Mouse (Mus musculus): ENCODE results near the gene Tmem217.

The Tmem217 gene

GRCm38 (mm10) chr17:29488257-29488977 is 63.8 kb downstream of the Tmem217 start:
- DNase-seq (ENCODE audit: low read depth) = no peak

GRCm38 (mm10) chr17:29485336-29486233 is 66.6 kb downstream of the Tmem217 start:
- no peak for DNase-seq (ENCODE audit: low read depth)

- DNase-seq (ENCODE audit: low read depth) = no peak
Observed at GRCm38 (mm10) chr17:29484431-29484830, 67.8 kb downstream of the Tmem217 start.

- no peak for DNase-seq (ENCODE audit: low read depth)
Observed at GRCm38 (mm10) chr17:29483282-29483681, 68.9 kb downstream of the Tmem217 start.

GRCm38 (mm10) chr17:29482632-29483031 is 69.6 kb downstream of the Tmem217 start:
- DNase-seq (ENCODE audit: low read depth) = no peak

- no peak for DNase-seq (ENCODE audit: low read depth)
Observed at GRCm38 (mm10) chr17:29480256-29480655, 71.9 kb downstream of the Tmem217 start.

GRCm38 (mm10) chr17:29478271-29478670 is 73.9 kb downstream of the Tmem217 start:
- DNase-seq (ENCODE audit: low read depth) = no peak

- no peak for DNase-seq (ENCODE audit: low read depth)
Observed at GRCm38 (mm10) chr17:29477357-29477756, 74.8 kb downstream of the Tmem217 start.

- DNase-seq (ENCODE audit: low read depth) = no peak
Observed at GRCm38 (mm10) chr17:29476461-29476860, 75.7 kb downstream of the Tmem217 start.

Data from c-Kit-positive CD71-positive TER-119-negative erythroid progenitor cells, embryonic 14.5 days (primary cell).